Mouse (Mus musculus) forebrain, embryonic 14.5 days (tissue): Measurements from ENCODE around the gene Iffo2. TPM values are rescaled to one million over a fixed set of nuclear protein-coding genes. Genes with fewer than 3 reads are reported as not detected.
A peak's percentile ranks its signal among the peaks of the same experiment; 100 is the strongest.

Experiments
- ATAC-seq: fragments of 200-750 bp; cut with Nextera tagmentation; 2 replicates; pipeline ENCODE4 v1.8.0; 2017; ENCODE audit warnings: mild to moderate bottlenecking, moderate library complexity
- DNase-seq: peaks from one replicate; pipeline ENCODE4 v3.0.0-alpha.2; 2015; ENCODE audit warnings: low spot score
- H3K27ac ChIP-seq: fragments of 300-500 bp; sonication (generic); 2 replicates; pipeline ENCODE4 v1.5.1; 2014; ENCODE audit warnings: low read depth, mild to moderate bottlenecking, control low read depth, low read length, moderate library complexity
- H3K27me3 ChIP-seq: fragments of 300-500 bp; sonication (generic); replicated peaks from 2 replicates; pipeline ENCODE4 v1.6.1; 2014; ENCODE audit warnings: low read length, control low read depth, mixed read lengths; ENCODE audit not compliant: control insufficient read depth, insufficient read depth
- H3K36me3 ChIP-seq: fragments of 300-500 bp; sonication (generic); 2 replicates; pipeline ENCODE4 v1.6.1; 2014; ENCODE audit warnings: low read length, control low read depth; ENCODE audit not compliant: control insufficient read depth, insufficient read depth
- H3K4me1 ChIP-seq: fragments of 300-500 bp; sonication (generic); 2 replicates; pipeline ENCODE4 v1.6.1; 2014; ENCODE audit warnings: antibody characterized with exemption, low read length, control low read depth; ENCODE audit not compliant: control insufficient read depth, insufficient read depth
- H3K4me2 ChIP-seq: fragments of 300-500 bp; sonication (generic); 2 replicates; pipeline ENCODE4 v1.6.1; 2014; ENCODE audit warnings: mild to moderate bottlenecking, control low read depth, low read length
- H3K4me3 ChIP-seq: fragments of 300-500 bp; sonication (generic); 2 replicates; pipeline ENCODE4 v1.5.1; 2014; ENCODE audit warnings: low read depth, low read length, control low read depth
- H3K9ac ChIP-seq: fragments of 300-500 bp; sonication (generic); 2 replicates; pipeline ENCODE4 v1.6.1; 2014; ENCODE audit warnings: mild to moderate bottlenecking, low read length, control low read depth, moderate library complexity
- H3K9me3 ChIP-seq: fragments of 300-500 bp; sonication (generic); replicated peaks from 2 replicates; pipeline ENCODE4 v1.6.1; 2016; ENCODE audit warnings: low read length, control low read depth, mixed read lengths; ENCODE audit not compliant: control insufficient read depth
- WGBS: fragments of 180-500 bp; shearing (Covaris S2); extraction: QIAGEN DNeasy Blood & Tissue Kit; methylation state at CpG from one replicate; pipeline ENCODE4 v1.1.7; 2014; 5-methylcytosine and 5-hydroxymethylcytosine counted together
- polyA plus RNA-seq: library from polyadenylated mRNA; unstranded; fragments of >200 nt; fragmentation: Nextera tagmentation; extraction: Ambion mirVana; gene quantifications from 2 replicates; pipeline ENCODE4 v1.2.1, GENCODE M21; 2014

The Iffo2 gene
- polyA plus RNA-seq, 1 experiment from 2014 or later: 3.1 TPM

GRCm38 (mm10) chr4:139639801-139640200, 109.5 kb downstream of the Iffo2 start:
- Histone ChIP-seq H3K36me3 (peaks cover 10% of the 10 kb centered on the region), H3K27me3 (no peaks in the 10 kb centered on the region), H3K4me3 (no peak overlapping the region), H3K9ac (no peak overlapping the region), H3K4me2 (no peak overlapping the region), H3K9me3 (no peaks in the 10 kb centered on the region), H3K27ac (no peak overlapping the region), H3K4me1 (peaks cover 8% of the 10 kb centered on the region; the same call in 1 of the 2 replicates)
- ATAC-seq: no peak
- 32% methylated on average over 12 of the region's 12 CpGs for WGBS
- DNase-seq: no peak

- no peak overlapping the region for H3K9ac ChIP-seq
Measured at GRCm38 (mm10) chr4:139640333-139640732, 110.0 kb downstream of the Iffo2 start.

GRCm38 (mm10) chr4:139640775-139641174, 110.4 kb downstream of the Iffo2 start:
- H3K9ac ChIP-seq: no peak overlapping the region
- ATAC-seq: no peak
- 61% methylated on average over 4 of the region's 6 CpGs for WGBS

More at GRCm38 (mm10) chr4:139640333-139640732, 110.0 kb downstream of the Iffo2 start:
- Histone ChIP-seq H3K27me3 (no peaks in the 10 kb centered on the region), H3K36me3 (peaks cover 14% of the 10 kb centered on the region), H3K27ac (no peak overlapping the region), H3K9me3 (no peaks in the 10 kb centered on the region), H3K4me2 (no peak overlapping the region), H3K4me1 (peaks cover 8% of the 10 kb centered on the region; the same call in 1 of the 2 replicates), H3K4me3 (no peak overlapping the region)
- 68% methylated on average over 12 of the region's 12 CpGs for WGBS
- no peak for ATAC-seq
- no peak for DNase-seq

DNA sequence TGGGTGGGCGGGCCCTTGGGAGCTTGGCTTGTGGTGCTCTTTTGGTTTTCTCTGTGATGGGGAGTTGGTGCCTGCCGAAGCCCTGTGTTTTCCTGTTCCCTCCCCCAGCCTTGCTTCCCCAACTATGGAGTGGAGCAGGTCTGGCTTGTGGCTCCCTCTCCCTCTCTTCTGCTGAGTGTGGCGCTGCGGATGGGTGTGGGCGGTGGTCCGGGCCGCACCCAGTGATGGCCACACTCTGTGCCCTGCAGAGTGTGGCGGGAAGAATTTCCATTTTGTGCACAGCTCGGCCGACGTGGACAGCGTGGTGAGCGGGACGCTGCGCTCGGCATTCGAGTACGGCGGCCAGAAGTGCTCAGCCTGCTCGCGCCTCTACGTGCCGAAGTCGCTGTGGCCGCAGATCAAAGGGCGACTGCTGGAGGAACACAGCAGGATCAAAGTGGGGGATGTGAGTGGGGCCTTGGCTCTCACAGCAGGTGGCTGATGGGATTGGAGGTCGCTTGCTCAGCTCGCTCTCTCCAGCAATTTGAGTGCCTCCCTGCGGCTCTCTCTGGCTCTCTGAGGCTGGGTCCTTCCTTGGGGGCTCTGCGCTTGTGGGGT, 111.6 kb downstream of the Iffo2 start:
- Histone ChIP-seq H3K4me2 (peak overlapping the region; percentile 41), H3K4me3 (no peak overlapping the region), H3K27me3 (no peaks in the 10 kb centered on the region), H3K9me3 (no peaks in the 10 kb centered on the region), H3K4me1 (peaks cover 8% of the 10 kb centered on the region; the same call in 1 of the 2 replicates), H3K27ac (no peak overlapping the region), H3K9ac (peak overlapping the region; percentile 49), H3K36me3 (peaks cover 10% of the 10 kb centered on the region)
- 3% methylated on average over 30 of the region's 30 CpGs for WGBS
- DNase-seq (peak; percentile 69), ATAC-seq (no peak)

More at GRCm38 (mm10) chr4:139640775-139641174, 110.4 kb downstream of the Iffo2 start:
- H3K4me3 ChIP-seq: no peak overlapping the region
- H3K4me2 ChIP-seq: no peak overlapping the region
- no peaks in the 10 kb centered on the region for H3K9me3 ChIP-seq
- H3K36me3 ChIP-seq: peaks cover 13% of the 10 kb centered on the region
- H3K4me1 ChIP-seq: peaks cover 8% of the 10 kb centered on the region; the same call in 1 of the 2 replicates
- no peak overlapping the region for H3K27ac ChIP-seq
- no peak for DNase-seq
- H3K27me3 ChIP-seq: no peaks in the 10 kb centered on the region

DNA sequence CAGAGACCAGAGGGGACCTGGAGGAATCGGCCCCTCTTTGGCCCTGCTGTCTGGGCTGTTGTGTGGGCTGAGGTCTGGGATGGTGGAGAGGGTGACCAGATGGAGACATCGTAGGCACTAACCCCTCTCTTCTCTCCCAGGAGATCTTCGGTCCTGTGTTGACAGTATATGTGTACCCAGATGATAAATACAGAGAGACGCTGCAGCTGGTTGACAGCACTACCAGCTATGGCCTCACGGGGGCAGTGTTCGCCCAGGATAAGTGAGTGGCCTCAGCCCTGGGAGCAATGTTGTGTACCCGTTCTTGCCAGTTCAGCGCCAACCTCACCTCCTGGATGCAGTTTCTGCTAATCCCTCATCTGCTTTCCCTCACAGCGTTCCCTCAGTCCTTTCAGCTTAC, 113.6 kb downstream of the Iffo2 start:
- peak; percentile 65; the same call in 1 of the 2 replicates for ATAC-seq
- Histone ChIP-seq H3K4me2 (no peak overlapping the region), H3K9ac (no peak overlapping the region), H3K27me3 (no peaks in the 10 kb centered on the region), H3K36me3 (peaks cover 20% of the 10 kb centered on the region), H3K4me3 (no peak overlapping the region), H3K27ac (no peak overlapping the region), H3K9me3 (no peaks in the 10 kb centered on the region), H3K4me1 (peaks cover 8% of the 10 kb centered on the region; the same call in 1 of the 2 replicates)
- 21% methylated on average over 9 of the region's 9 CpGs for WGBS
- peak; percentile 84 for DNase-seq

- H3K9me3 ChIP-seq: no peaks in the 10 kb centered on the region
- no peak overlapping the region for H3K4me3 ChIP-seq
- peaks cover 5% of the 10 kb centered on the region; the same call in 1 of the 2 replicates for H3K4me1 ChIP-seq
- H3K27me3 ChIP-seq: no peaks in the 10 kb centered on the region
- DNase-seq (no peak), ATAC-seq (no peak)
- peaks cover 23% of the 10 kb centered on the region for H3K36me3 ChIP-seq
- no peak overlapping the region for H3K27ac ChIP-seq
- H3K9ac ChIP-seq: no peak overlapping the region
- H3K4me2 ChIP-seq: no peak overlapping the region
- 80% methylated on average over 7 of the region's 7 CpGs for WGBS
Measured at GRCm38 (mm10) chr4:139646916-139647315, 116.6 kb downstream of the Iffo2 start.

DNA sequence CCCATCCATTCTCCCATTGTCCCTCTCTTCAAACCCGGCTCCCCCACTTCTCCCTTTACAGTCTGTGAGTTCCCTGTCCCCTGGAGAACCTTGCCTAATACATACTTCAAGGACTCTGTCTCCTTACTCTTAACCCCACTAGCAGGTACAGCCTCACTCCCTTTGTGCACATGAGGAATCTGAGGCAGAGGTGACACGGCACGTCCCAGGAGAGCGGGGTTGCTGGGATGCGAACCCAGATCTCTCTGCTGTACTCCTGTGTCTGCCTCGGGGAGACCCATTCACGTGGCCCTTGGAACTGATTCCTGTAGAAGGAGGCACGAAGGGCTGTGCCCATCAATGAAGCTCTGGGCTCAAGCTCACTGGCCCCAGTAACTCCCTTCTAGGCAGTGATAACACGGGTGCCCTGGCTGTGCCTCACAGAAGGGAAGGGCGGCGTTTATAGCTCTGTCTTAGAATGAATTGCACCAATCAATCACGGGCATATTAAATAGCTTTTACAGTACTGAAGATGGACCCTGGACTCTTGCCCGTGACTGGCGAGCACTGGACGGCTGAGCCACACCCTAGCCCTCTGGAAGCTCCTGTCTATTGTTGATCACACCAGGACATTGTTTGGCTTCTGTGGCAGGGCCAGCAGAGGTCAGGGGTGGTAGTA, 119.9 kb downstream of the Iffo2 start:
- Histone ChIP-seq H3K36me3 (peaks cover 13% of the 10 kb centered on the region; the same call in 1 of the 2 replicates), H3K27me3 (no peaks in the 10 kb centered on the region), H3K4me1 (no peaks in the 10 kb centered on the region), H3K9ac (no peak overlapping the region), H3K27ac (no peak overlapping the region), H3K4me3 (no peak overlapping the region), H3K4me2 (no peak overlapping the region), H3K9me3 (no peaks in the 10 kb centered on the region)
- ATAC-seq: no peak
- 87% methylated on average over 15 of the region's 15 CpGs for WGBS
- no peak for DNase-seq

DNA sequence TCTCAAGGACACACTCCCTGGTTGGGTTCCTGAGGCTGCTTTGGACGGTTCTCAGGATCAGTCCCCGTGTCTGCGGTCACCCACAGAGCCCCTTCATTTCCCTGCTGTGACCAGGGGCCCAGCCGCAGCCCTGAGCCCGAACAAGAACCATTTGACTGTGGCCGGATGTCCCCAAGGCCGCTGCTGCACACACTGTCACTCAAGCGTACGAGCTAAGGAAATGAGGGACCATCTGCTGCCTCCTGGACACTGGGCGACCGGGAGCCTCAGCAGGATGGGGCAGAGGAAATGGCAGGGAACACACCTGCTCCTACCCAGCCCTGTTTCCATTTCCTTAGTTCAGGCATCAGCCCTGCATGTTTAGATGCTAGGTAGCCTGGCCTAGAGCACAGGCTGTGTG, 120.6 kb downstream of the Iffo2 start:
- 77% methylated on average over 11 of the region's 11 CpGs for WGBS
- H3K4me2 ChIP-seq: no peak overlapping the region
- peaks cover 13% of the 10 kb centered on the region; the same call in 1 of the 2 replicates for H3K36me3 ChIP-seq
- ATAC-seq (no peak), DNase-seq (no peak)
- no peaks in the 10 kb centered on the region for H3K9me3 ChIP-seq
- H3K9ac ChIP-seq: no peak overlapping the region
- no peak overlapping the region for H3K27ac ChIP-seq
- no peaks in the 10 kb centered on the region for H3K27me3 ChIP-seq
- H3K4me3 ChIP-seq: no peak overlapping the region
- H3K4me1 ChIP-seq: no peaks in the 10 kb centered on the region

GRCm38 (mm10) chr4:139653238-139653637, 122.9 kb downstream of the Iffo2 start, which contains the start of gene Tas1r2:
Gene Tas1r2 (plus strand): TSS chr4:139653538.
- Histone ChIP-seq H3K9ac (no peak within 1 kb of the TSS), H3K27me3 (no peaks in the 10 kb centered on the region), H3K4me1 (no peaks in the 10 kb centered on the region), H3K4me2 (no peak within 1 kb of the TSS), H3K4me3 (no peak within 1 kb of the TSS), H3K9me3 (no peaks in the 10 kb centered on the region), H3K36me3 (peaks cover 10% of the 10 kb centered on the region; the same call in 1 of the 2 replicates), H3K27ac (no peak within 1 kb of the TSS)
- DNase-seq: no peak
- no peak for ATAC-seq
- 86% methylated on average over 8 of the region's 8 CpGs for WGBS
